Mouse (Mus musculus): ENCODE results near the gene Ifrd1. TPM values are rescaled to one million over a fixed set of nuclear protein-coding genes. Genes with fewer than 3 reads are reported as not detected.
"Not testable (repeated sequence)": the region's sequence is repeated elsewhere in the genome, so short reads cannot be mapped to it uniquely, and the experiment has no call there.

Gene Ifrd1
- polyA plus RNA-seq, 1 experiment from 2014 or later = 111 TPM

- DNase-seq (ENCODE audit: low spot score) = peak; percentile 85
Measured at GRCm38 (mm10) chr12:40199795-40200402, 48.4 kb downstream of the Ifrd1 start.

GRCm38 (mm10) chr12:40199302-40199701 lies 49.0 kb downstream of the Ifrd1 start, which contains the start of gene Lsmem1:
Lsmem1 (minus strand) TSS chr12:40199490.
- DNase-seq (ENCODE audit: low spot score) = peak; percentile 81

GRCm38 (mm10) chr12:40198427-40198826 lies 49.9 kb downstream of the Ifrd1 start:
- DNase-seq (ENCODE audit: low spot score) = peak; percentile 93

GRCm38 (mm10) chr12:40198019-40198418 lies 50.3 kb downstream of the Ifrd1 start:
- no peak for DNase-seq (ENCODE audit: low spot score)

GRCm38 (mm10) chr12:40197511-40197910 lies 50.8 kb downstream of the Ifrd1 start:
- DNase-seq (ENCODE audit: low spot score) = peak; percentile 66

GRCm38 (mm10) chr12:40185474-40185873 lies 62.8 kb downstream of the Ifrd1 start:
- DNase-seq (ENCODE audit: low spot score) = no peak

- DNase-seq (ENCODE audit: low spot score) = peak; percentile 58
Measured at GRCm38 (mm10) chr12:40177089-40177488, 71.2 kb downstream of the Ifrd1 start.

- DNase-seq (ENCODE audit: low spot score) = no peak
Measured at GRCm38 (mm10) chr12:40176158-40176557, 72.1 kb downstream of the Ifrd1 start.

GRCm38 (mm10) chr12:40175171-40175570 lies 73.1 kb downstream of the Ifrd1 start:
- not testable (repeated sequence) for DNase-seq (ENCODE audit: low spot score)

GRCm38 (mm10) chr12:40171637-40172036 lies 76.7 kb downstream of the Ifrd1 start:
- DNase-seq (ENCODE audit: low spot score) = no peak

GRCm38 (mm10) chr12:40169675-40170074 lies 78.6 kb downstream of the Ifrd1 start:
- peak; percentile 19 for DNase-seq (ENCODE audit: low spot score)

- peak; percentile 50 for DNase-seq (ENCODE audit: low spot score)
Measured at GRCm38 (mm10) chr12:40164621-40165020, 83.7 kb downstream of the Ifrd1 start.

GRCm38 (mm10) chr12:40160777-40161176 lies 87.5 kb downstream of the Ifrd1 start:
- DNase-seq (ENCODE audit: low spot score) = no peak

GRCm38 (mm10) chr12:40154188-40154587 lies 94.1 kb downstream of the Ifrd1 start:
- no peak for DNase-seq (ENCODE audit: low spot score)

- no peak for DNase-seq (ENCODE audit: low spot score)
Measured at GRCm38 (mm10) chr12:40152353-40153069, 95.8 kb downstream of the Ifrd1 start.

MicroRNAs encoded within 50 kb of the gene (microRNA counts, 519-probe panel; counts per million panel counts)
- 473 counts per million, percentile 71 among the panel's probes with 10 or more counts for microRNA mmu-miR-1938

Small RNAs within 50 kb of the gene (microRNA-seq; reads per million reads assigned to microRNA genes)
- gene Mir1938 (ENCODE audit: borderline number of aligned reads) = not detected

Other genes with a start within 250 kb of the Ifrd1 start
- gene Arl4a, start 210.5 kb downstream of the Ifrd1 start, polyA plus RNA-seq (2015; fragmentation: Nextera tagmentation; extraction: Ambion mirVana) = 36.3 and 41.3 TPM in 2 replicates
- 7.7 and 9.3 TPM in 2 replicates for gene Scin, start 114.3 kb downstream of the Ifrd1 start, polyA plus RNA-seq (2015; fragmentation: Nextera tagmentation; extraction: Ambion mirVana)
- 5.2 and 5.9 TPM in 2 replicates for gene Lsmem1, start 49.0 kb downstream of the Ifrd1 start, polyA plus RNA-seq (2015; fragmentation: Nextera tagmentation; extraction: Ambion mirVana)
- gene Zfp277, start 197.4 kb upstream of the Ifrd1 start, polyA plus RNA-seq (2015; fragmentation: Nextera tagmentation; extraction: Ambion mirVana) = 27.9 and 28.9 TPM in 2 replicates
- 0.91 and 1.2 TPM in 2 replicates for gene Dock4, start 197.4 kb upstream of the Ifrd1 start, polyA plus RNA-seq (2015; fragmentation: Nextera tagmentation; extraction: Ambion mirVana)